Mouse (Mus musculus) heart, postnatal 4 days (tissue): ENCODE measurements around the gene Spdye4b. TPM values are rescaled to one million over a fixed set of nuclear protein-coding genes. Genes with fewer than 3 reads are reported as not detected.
"Not testable (repeated sequence)": the region's sequence is repeated elsewhere in the genome, so short reads cannot be mapped to it uniquely, and the experiment has no call there.

Experiments
- DNase-seq: peaks from one replicate; pipeline ENCODE4 v3.0.0; 2021
- total RNA-seq, 2 experiments: library from RNA; stranded (reverse); gene quantifications; 2 replicates each; pipeline ENCODE4 v1.2.3; 2021

The Spdye4b gene
- total RNA-seq = not detected

DNA sequence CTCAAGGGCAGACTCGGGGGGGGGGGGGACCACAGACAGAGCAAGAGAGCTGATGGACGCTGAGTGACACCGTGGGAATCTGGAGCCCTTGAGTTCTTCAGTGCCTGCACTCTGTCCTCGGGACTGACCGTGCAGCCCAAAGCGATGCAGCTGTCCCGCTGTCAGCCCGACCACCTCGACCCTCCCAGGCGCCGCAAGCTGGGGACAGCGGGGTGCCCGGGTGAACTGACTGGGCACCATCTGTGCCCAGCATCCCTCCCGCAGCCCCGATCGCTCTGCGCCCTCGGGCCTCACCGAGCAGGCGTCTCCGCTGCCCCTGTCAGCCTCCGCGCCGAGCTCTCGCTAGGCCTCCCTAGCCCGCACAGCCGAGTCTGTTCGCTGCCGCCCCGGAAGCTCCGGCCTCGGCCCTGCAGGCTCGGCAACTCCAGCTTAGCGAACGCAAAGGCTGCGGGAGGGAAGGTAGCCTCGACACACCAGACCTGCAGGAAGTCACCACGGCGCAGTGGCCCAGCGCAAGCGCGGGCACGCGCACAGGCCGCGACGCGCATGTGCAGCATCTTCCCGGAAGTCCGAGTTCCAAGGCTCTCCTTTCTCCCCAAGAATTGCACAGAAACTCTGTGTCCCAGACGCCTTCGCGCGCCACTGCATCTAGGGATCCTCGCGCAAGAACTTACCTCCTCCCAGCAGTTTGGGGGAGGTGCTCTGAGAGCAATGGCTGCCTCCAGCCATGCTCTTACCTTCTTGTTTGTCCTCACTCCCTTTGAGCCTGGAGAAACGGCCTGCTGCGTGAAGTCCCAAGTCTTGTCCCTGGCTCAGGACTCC lies at the start of gene Spdye4b, which contains the start of gene Rbak:
Gene Spdye4b (plus strand): TSS at position 763 of the 822 bp plus-strand sequence.
Gene Rbak (minus strand): TSS at position 521 of the 822 bp plus-strand sequence.
- peak; percentile 91 for DNase-seq

GRCm38 (mm10) chr5:143132935-143133514 lies 47.8 kb upstream of the Spdye4b start:
- DNase-seq = no peak

DNA sequence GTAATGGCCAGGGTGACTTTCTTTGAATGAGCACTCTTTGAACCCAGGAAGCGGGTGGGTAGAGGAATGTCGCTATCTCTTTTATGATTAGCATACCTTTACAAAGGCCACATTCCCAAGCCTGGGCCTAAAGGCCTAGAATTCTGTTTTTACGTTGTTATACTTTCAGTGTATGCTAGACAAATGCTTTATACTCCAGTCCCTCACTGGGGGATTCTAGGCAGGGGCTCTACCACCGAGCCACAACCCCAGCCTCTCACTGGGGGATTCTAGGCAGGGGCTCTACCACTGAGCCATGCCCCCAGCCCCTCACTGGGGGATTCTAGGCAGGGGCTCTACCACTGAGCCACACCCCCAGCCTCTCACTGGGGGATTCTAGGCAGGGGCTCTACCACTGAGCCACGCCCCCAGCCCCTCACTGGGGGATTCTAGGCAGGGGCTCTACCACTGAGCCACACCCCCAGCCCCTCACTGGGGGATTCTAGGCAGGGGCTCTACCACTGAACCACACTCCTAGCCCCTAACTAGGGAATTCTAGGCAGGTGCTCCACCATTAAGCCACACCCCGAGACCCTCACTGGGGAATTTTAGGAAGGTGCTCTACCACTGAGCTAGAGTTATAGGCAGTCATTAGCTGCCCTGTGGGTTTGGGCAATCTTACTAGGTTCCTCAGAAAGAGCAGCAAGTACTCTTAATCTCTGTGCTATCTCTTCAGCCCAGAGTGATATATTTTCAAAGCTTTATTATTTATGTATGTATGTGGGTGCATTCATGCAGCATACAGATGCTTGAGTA lies 46.4 kb upstream of the Spdye4b start:
- DNase-seq = not testable (repeated sequence)

GRCm38 (mm10) chr5:143135042-143135441 lies 45.8 kb upstream of the Spdye4b start:
- DNase-seq = no peak

DNA sequence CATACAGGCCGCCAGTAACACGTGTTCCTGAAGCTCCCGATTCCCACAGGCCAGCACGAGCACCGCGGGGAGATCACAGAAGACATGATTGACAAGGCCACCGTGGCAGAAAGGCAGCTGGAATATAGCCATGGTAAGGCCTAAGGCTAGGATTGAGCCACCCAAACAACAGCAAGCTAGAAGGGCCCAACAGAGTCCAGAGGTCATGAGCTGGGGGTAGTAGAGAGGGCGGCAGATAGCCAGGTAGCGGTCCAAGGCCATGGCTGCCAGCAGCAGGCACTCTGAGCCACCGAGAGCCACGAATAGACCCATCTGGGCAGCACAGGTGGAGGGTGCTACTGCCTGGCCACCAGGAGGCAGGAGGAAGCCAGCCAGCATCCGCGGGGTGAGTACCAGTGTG lies 43.2 kb upstream of the Spdye4b start:
- no peak for DNase-seq

- DNase-seq = no peak
These were observed 33.3 kb upstream of the Spdye4b start, which contains the start of gene Olfr718-ps1 for GRCm38 (mm10) chr5:143147481-143147880. Olfr718-ps1 (minus strand) TSS chr5:143147581.

DNA sequence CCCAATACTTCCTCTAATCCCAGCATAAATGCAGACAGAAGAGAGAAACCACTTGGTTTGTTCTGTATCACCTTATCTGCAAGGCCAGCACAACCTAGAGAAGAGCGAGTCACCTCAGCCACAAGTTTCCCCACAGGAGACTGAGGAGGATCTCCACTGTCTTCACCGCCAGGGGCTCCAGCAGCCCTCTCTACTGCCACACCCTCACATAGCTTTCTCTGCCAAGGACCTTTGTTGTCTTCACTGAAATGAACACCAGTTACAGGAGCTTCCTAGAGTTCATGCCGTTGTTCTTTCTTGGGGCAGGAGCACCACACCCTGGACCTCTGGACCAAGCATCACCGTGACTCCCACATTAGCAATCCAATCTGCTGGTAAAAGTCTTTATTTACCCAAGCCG lies 32.2 kb upstream of the Spdye4b start:
- no peak for DNase-seq

DNA sequence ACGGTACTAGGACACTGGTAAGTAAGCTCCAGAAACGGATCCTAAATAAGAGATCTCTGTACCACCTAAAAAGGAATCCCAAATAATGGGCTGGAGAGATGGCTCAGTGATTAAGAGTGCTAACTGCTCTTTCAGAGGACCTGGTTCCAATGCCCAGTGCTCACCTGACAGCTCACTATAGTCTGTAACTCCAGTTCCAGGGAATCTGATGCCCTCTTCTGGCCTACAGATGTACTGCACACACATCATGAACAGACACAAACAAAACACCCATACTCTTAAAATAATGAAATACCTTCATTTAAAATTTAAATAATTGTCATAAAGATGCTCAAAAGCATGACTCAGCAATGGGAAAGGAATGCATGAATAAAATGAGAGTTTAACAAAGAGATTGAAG lies 31.3 kb upstream of the Spdye4b start:
- no peak for DNase-seq

DNA sequence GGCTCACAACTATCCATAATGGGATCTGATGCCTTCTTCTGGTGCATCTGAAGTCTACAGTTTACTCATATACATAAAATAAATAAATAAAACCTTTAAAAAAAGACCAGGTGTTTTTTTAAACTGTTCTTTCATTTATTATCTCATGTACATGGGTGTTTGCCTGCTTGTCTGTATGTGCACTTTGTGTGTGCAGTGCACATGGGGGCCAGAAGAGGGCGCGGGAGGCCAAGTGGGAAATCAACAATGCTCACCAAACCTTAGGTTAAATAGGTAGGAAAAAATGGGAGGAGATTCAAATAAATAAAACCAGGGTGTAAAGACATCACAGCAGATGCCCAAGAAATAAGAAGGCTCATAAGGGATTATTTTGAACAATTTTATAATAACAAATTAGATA lies 30.8 kb upstream of the Spdye4b start:
- no peak for DNase-seq

DNA sequence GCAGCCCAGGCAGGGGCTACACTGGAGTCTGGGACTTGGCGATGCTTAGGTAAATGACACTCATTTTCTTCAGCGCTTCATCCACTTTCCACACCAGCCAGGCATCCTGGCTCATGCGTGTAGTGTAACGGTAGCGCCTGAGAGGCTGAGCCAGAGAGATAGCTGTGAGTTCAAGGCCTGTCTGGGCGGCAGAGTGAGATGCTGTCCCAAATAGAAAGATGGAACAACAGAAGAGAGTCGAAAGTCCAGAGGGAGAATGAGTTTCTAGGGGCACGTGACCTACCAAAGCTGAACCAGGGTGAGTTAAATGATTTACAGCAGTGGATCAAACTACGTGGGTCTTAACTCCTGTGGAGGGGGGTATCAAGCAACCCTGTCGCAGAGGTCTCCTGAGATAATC lies 27.1 kb upstream of the Spdye4b start:
- no peak for DNase-seq

DNA sequence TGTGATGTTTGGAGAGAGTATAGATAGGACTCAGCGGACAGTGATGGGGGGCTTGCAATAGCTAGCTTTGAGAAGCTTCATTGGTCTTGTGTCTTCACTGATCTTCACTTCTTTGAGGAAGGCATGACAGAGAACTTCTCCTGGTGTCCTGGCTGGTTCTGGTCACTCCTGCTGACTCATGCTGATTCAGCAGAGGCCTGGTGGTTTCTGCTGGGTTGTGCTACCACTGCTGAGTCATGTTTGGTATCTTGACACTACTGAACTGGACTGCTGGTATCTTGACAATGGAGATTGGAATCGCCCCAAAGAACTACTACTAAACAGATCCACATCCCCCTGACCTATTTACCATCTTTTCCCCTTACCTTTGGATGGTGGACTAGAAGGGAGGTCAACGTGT lies 25.3 kb upstream of the Spdye4b start:
- DNase-seq = no peak

- DNase-seq = no peak
These were observed 15.2 kb upstream of the Spdye4b start for GRCm38 (mm10) chr5:143165508-143166070.

DNA sequence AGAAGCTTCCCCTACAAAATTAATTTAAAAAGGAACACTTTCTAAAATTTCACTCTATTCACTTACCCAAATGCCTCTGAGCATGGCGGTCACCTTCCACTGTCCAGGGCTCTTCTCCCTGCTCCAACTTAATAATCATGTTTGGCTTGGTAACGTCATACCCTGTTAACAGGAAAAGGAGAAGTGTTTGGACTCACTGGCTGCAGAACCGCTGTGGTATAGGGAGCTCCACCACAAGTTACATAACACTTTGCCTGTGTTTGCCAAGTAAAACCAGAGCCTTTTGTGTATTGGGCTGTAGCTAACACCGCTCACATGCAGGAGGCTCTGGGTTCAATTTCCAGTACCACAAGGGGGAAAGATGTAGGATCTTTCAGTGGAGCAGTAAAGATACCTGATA lies 4.8 kb upstream of the Spdye4b start:
- DNase-seq = no peak

GRCm38 (mm10) chr5:143177541-143178200 lies 3.1 kb upstream of the Spdye4b start:
- DNase-seq = no peak

DNA sequence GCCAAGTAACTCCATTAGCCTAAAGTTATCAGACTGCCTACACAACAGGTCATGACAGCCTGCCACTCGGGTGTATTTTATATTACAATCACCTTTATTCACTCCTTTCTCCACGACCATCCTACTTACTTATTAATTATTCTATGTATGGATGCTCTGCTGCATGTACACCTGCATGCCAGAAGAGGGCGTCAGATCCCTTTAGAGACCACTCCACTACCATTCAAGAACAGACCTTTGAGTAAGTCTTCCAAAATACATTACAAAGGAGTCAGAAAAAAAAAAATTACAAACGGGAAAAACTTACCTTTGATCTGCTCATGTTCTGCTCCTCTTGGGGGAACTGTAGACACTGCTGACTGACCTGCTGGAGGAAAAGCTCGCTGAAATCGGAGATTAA lies 1.6 kb upstream of the Spdye4b start:
- no peak for DNase-seq

- not testable (repeated sequence) for DNase-seq
These were observed 7.2 kb downstream of the Spdye4b start for GRCm38 (mm10) chr5:143188014-143188413.

- no peak for DNase-seq
These were observed 12.0 kb downstream of the Spdye4b start for GRCm38 (mm10) chr5:143192806-143193205.

- DNase-seq = not testable (repeated sequence)
These were observed 13.9 kb downstream of the Spdye4b start for GRCm38 (mm10) chr5:143194747-143195146.

GRCm38 (mm10) chr5:143195166-143195565 lies 14.3 kb downstream of the Spdye4b start:
- DNase-seq = no peak

GRCm38 (mm10) chr5:143196506-143196905 lies 15.7 kb downstream of the Spdye4b start:
- no peak for DNase-seq

DNA sequence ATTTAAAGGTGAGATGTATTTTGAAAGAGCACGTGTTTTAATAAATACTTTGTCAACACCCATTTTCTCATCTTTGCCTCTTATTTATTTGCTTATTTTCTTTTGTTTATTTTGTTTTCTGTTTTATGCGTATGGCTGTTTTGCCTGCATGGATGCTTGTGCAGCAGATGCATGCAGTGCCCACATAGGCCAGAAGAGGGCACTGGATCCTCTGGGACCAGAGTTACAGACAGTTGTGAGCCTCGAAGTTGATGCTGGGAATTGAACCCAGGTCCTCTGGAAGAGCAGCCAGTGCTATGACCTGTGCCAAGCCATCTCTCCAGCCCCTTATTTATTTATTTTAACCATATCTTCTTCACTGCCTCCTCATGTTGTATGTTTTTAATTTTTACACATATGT lies 24.2 kb downstream of the Spdye4b start:
- DNase-seq = no peak

DNA sequence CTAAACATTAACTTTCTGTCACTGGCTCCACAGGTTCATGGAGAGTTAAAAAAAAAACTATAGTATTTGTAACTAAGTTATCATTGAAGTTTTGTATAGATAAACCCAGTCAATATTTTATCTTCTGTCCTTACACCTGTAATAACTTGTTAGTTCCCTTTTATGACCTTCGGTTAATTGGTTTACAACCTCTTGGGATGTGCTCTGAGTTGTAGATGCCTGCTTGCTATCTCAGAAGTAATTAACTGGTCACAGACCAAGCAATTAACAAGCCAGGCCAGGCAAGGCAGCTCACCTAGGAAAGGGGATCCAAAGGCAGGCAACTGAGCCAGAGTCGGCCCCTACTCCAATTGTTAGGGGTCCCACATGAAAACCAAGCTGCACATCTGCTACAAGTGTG lies 33.0 kb downstream of the Spdye4b start:
- no peak for DNase-seq
